ENCODE assay signal across 14 mouse cellular contexts in genomic region chr8:107543714-107544113, GRCm38 (mm10). TPM values are rescaled to one million over a fixed set of nuclear protein-coding genes. Genes with fewer than 3 reads are reported as not detected.
DNase-seq lines count a peak whose midpoint lies in the region; ATAC-seq and TF ChIP-seq lines count a peak whose summit lies in the region.
"Had no signal": no experiment of that assay in that cellular context is flagged by ENCODE, and none has a peak within 500 bp of the region (broad histone marks: within the 10 kb centered on the region; RNA-seq: fewer than 3 reads in every experiment).

No protein-coding gene starts in this region.

- no peak for TF ChIP-seq CTCF in MEL (IDR thresholded peaks at IDR 0.05 in 2 of 3, conservative IDR thresholded peaks at IDR 0.05 in 1 of 3; ENCODE audit: control insufficient read depth in 1 of 3, insufficient read depth in 1 of 3, low read depth in 2 of 3, low read length in 3 of 3, poor library complexity in 1 of 3, severe bottlenecking in 1 of 3)

- ATAC-seq in forebrain, embryonic 13.5 days, result no peak
- ATAC-seq in hindbrain, embryonic 12.5 days (ENCODE audit: low FRiP score), result no peak
- no peak for ATAC-seq in hindbrain, embryonic 14.5 days (ENCODE audit: low FRiP score)
- ATAC-seq in hindbrain, embryonic 13.5 days (ENCODE audit: low FRiP score), result no peak
- ATAC-seq: forebrain, embryonic 14.5 days; intestine, embryonic 16.5 days had no signal

- no peak for TF ChIP-seq EP300 in MEL (IDR thresholded peaks at IDR 0.05; ENCODE audit: low read depth in 1 of 2, low read length in 2 of 2)

- peaks cover 16% of the 10 kb centered on the region for H3K4me1 ChIP-seq in forebrain, embryonic 10.5 days
- peaks cover 6% of the 10 kb centered on the region for H3K4me1 ChIP-seq in forebrain, embryonic 13.5 days
- H3K4me1 ChIP-seq in hindbrain, embryonic 12.5 days, result peaks cover 8% of the 10 kb centered on the region; the same call in 1 of the 2 replicates
- H3K4me1 ChIP-seq in hindbrain, embryonic 14.5 days (replicated peaks; ENCODE audit: control insufficient read depth, insufficient read depth, low read length), result no peaks in the 10 kb centered on the region
- no peaks in the 10 kb centered on the region for H3K4me1 ChIP-seq in MEL (ENCODE audit: control insufficient read depth in 1 of 2, insufficient read depth in 2 of 2, low read length in 2 of 2)
- H3K4me1 ChIP-seq in hindbrain, embryonic 13.5 days (replicated peaks), result no peaks in the 10 kb centered on the region

- DNase-seq in forebrain, embryonic 10.5 days (ENCODE audit: extremely low spot score, low spot score), result no peak
- no peak for DNase-seq in hindbrain, embryonic 14.5 days (ENCODE audit: low spot score)
- peak; percentile 12 for DNase-seq in MEL (ENCODE audit: low read depth, low spot score)
- DNase-seq in adrenal gland, adult 18-20 months (ENCODE audit: low spot score in 2 of 2), result no peak
- DNase-seq in gastrocnemius, adult 18-20 months (ENCODE audit: low spot score), result no peak
- DNase-seq: cerebellum, adult 2 months; kidney, postnatal 14 days; lung, postnatal 36 days had no signal

- no peaks in the 10 kb centered on the region for H3K9me3 ChIP-seq in forebrain, embryonic 10.5 days
- no peaks in the 10 kb centered on the region for H3K9me3 ChIP-seq in forebrain, embryonic 13.5 days (replicated peaks)
- no peaks in the 10 kb centered on the region for H3K9me3 ChIP-seq in hindbrain, embryonic 12.5 days (replicated peaks)
- H3K9me3 ChIP-seq in hindbrain, embryonic 14.5 days (ENCODE audit: control insufficient read depth, low read length), result no peaks in the 10 kb centered on the region
- no peaks in the 10 kb centered on the region for H3K9me3 ChIP-seq in MEL (replicated peaks; ENCODE audit: insufficient read depth, low read length)
- H3K9me3 ChIP-seq in hindbrain, embryonic 13.5 days, result no peaks in the 10 kb centered on the region

- TF ChIP-seq POLR2A in MEL (IDR thresholded peaks at IDR 0.05; ENCODE audit: control insufficient read depth in 1 of 2, insufficient read depth in 1 of 2, low read depth in 1 of 2, low read length in 2 of 2, poor library complexity in 1 of 2), result no peak

- WGBS in forebrain, embryonic 10.5 days, result 92% methylated on average over 11 of the region's 11 CpGs
- WGBS in forebrain, embryonic 13.5 days, result 91% methylated on average over 11 of the region's 11 CpGs
- 85% methylated on average over 11 of the region's 11 CpGs for WGBS in hindbrain, embryonic 12.5 days
- WGBS in hindbrain, embryonic 14.5 days, result 92% methylated on average over 10 of the region's 11 CpGs
- WGBS in hindbrain, embryonic 13.5 days, result 95% methylated on average over 10 of the region's 11 CpGs

- TF ChIP-seq RAD21 in MEL (IDR thresholded peaks at IDR 0.05; ENCODE audit: low read depth, low read length), result no peak

- no peak overlapping the region for H3K4me3 ChIP-seq in forebrain, embryonic 10.5 days
- H3K4me3 ChIP-seq in forebrain, embryonic 13.5 days, result no peak overlapping the region
- H3K4me3 ChIP-seq in hindbrain, embryonic 12.5 days, result no peak overlapping the region
- H3K4me3 ChIP-seq in hindbrain, embryonic 14.5 days (replicated peaks; ENCODE audit: low read length), result no peak overlapping the region
- no peak overlapping the region for H3K4me3 ChIP-seq in MEL (ENCODE audit: control insufficient read depth in 1 of 2, insufficient read depth in 1 of 2, low read depth in 2 of 2, low read length in 2 of 2)
- H3K4me3 ChIP-seq in hindbrain, embryonic 13.5 days, result no peak overlapping the region

- H3K79me2 ChIP-seq in MEL (ENCODE audit: control insufficient read depth, insufficient read depth, low read length, poor library complexity), result no peaks in the 10 kb centered on the region

- no peak overlapping the region for H3K9ac ChIP-seq in forebrain, embryonic 13.5 days
- no peak overlapping the region for H3K9ac ChIP-seq in hindbrain, embryonic 12.5 days
- H3K9ac ChIP-seq in hindbrain, embryonic 14.5 days, result no peak overlapping the region
- H3K9ac ChIP-seq in MEL (ENCODE audit: control insufficient read depth, low read depth, low read length, poor library complexity, severe bottlenecking), result no peak overlapping the region
- no peak overlapping the region for H3K9ac ChIP-seq in hindbrain, embryonic 13.5 days

- H3K27me3 ChIP-seq in forebrain, embryonic 10.5 days (ENCODE audit: poor library complexity, severe bottlenecking), result no peaks in the 10 kb centered on the region
- H3K27me3 ChIP-seq in forebrain, embryonic 13.5 days, result no peaks in the 10 kb centered on the region
- H3K27me3 ChIP-seq in hindbrain, embryonic 12.5 days, result no peaks in the 10 kb centered on the region
- no peaks in the 10 kb centered on the region for H3K27me3 ChIP-seq in hindbrain, embryonic 14.5 days (ENCODE audit: control insufficient read depth, insufficient read depth, low read length)
- H3K27me3 ChIP-seq in MEL (ENCODE audit: control insufficient read depth in 1 of 2, insufficient read depth in 2 of 2, low read length in 2 of 2), result no peaks in the 10 kb centered on the region
- no peaks in the 10 kb centered on the region for H3K27me3 ChIP-seq in hindbrain, embryonic 13.5 days
- H3K27me3 ChIP-seq: CH12.LX had no signal

- no peak overlapping the region for H3K4me2 ChIP-seq in forebrain, embryonic 13.5 days
- no peak overlapping the region for H3K4me2 ChIP-seq in hindbrain, embryonic 12.5 days (replicated peaks)
- H3K4me2 ChIP-seq in hindbrain, embryonic 14.5 days (replicated peaks), result no peak overlapping the region
- H3K4me2 ChIP-seq in hindbrain, embryonic 13.5 days, result no peak overlapping the region

- H3K36me3 ChIP-seq in forebrain, embryonic 10.5 days (replicated peaks), result peaks cover 57% of the 10 kb centered on the region
- peaks cover 49% of the 10 kb centered on the region for H3K36me3 ChIP-seq in forebrain, embryonic 13.5 days (ENCODE audit: poor library complexity, severe bottlenecking)
- peaks cover 31% of the 10 kb centered on the region for H3K36me3 ChIP-seq in hindbrain, embryonic 12.5 days
- H3K36me3 ChIP-seq in hindbrain, embryonic 14.5 days (replicated peaks; ENCODE audit: control insufficient read depth, insufficient read depth), result peaks cover 42% of the 10 kb centered on the region
- H3K36me3 ChIP-seq in MEL (ENCODE audit: control insufficient read depth in 1 of 2, insufficient read depth in 2 of 2, low read length in 2 of 2), result no peaks in the 10 kb centered on the region; a peak in 2 of 4 replicates
- peaks cover 58% of the 10 kb centered on the region for H3K36me3 ChIP-seq in hindbrain, embryonic 13.5 days

- H3K27ac ChIP-seq in forebrain, embryonic 10.5 days, result peak overlapping the region; percentile 77; the same call in 1 of the 2 replicates
- H3K27ac ChIP-seq in forebrain, embryonic 13.5 days, result no peak overlapping the region
- H3K27ac ChIP-seq in hindbrain, embryonic 12.5 days, result peak overlapping the region; percentile 76
- H3K27ac ChIP-seq in hindbrain, embryonic 14.5 days, result no peak overlapping the region
- H3K27ac ChIP-seq in MEL (ENCODE audit: control insufficient read depth, low read depth, low read length), result no peak overlapping the region
- 0 out of 2 replicates have a peak overlapping the region, but pooled peaks have one; percentile 74 for H3K27ac ChIP-seq in hindbrain, embryonic 13.5 days

TF ChIP-seq in MEL, 35 proteins besides CTCF, POLR2A, EP300 and RAD21:
- TF ChIP-seq BHLHE40 (IDR thresholded peaks at IDR 0.05; ENCODE audit: borderline replicate concordance, low read depth, low read length) (no peak), NELFE (IDR thresholded peaks at IDR 0.05; ENCODE audit: low read depth, low read length) (no peak), ETS1 (IDR thresholded peaks at IDR 0.05; ENCODE audit: low read depth, low read length) (no peak), MAFK (IDR thresholded peaks at IDR 0.05; ENCODE audit: borderline replicate concordance, low read depth, low read length) (no peak), USF1 (IDR thresholded peaks at IDR 0.05; ENCODE audit: low read depth, low read length) (no peak), POLR2AphosphoS5 (IDR thresholded peaks at IDR 0.05; ENCODE audit: borderline replicate concordance, low read depth, low read length) (no peak), HCFC1 (IDR thresholded peaks at IDR 0.05; ENCODE audit: low read depth, low read length) (no peak), TBP (IDR thresholded peaks at IDR 0.05; ENCODE audit: low read depth, low read length) (no peak), E2F4 (IDR thresholded peaks at IDR 0.05; ENCODE audit: borderline replicate concordance, low read depth, low read length) (no peak), TCF12 (IDR thresholded peaks at IDR 0.05; ENCODE audit: low read depth, low read length) (no peak)

RNA-seq across cellular contexts. Expression of gene Psmd7, which starts 44.5 kb away (rescaled TPM):
- polyA plus RNA-seq in forebrain, embryonic 10.5 days (2016; fragmentation: Nextera tagmentation; extraction: Ambion mirVana), result 344 and 357 TPM in 2 replicates
- 268 and 274 TPM in 2 replicates for polyA plus RNA-seq in forebrain, embryonic 13.5 days (2015; fragmentation: Nextera tagmentation; extraction: Ambion mirVana)
- 291 and 295 TPM in 2 replicates for polyA plus RNA-seq in hindbrain, embryonic 12.5 days (2016; fragmentation: Nextera tagmentation; extraction: Ambion mirVana)
- 219 and 236 TPM in 2 replicates for polyA plus RNA-seq in hindbrain, embryonic 14.5 days (2014; fragmentation: Nextera tagmentation; extraction: Ambion mirVana)
- 200 and 205 TPM in 2 replicates for total RNA-seq in MEL (2012; rRNA removed)
- 100 to 1,000 TPM; 186 to 403 TPM for polyA plus RNA-seq in MEL (2012; ENCODE audit: insufficient read depth in 1 of 2, insufficient read length in 2 of 2, low read depth in 1 of 2, low replicate concordance in 2 of 2, missing spikeins in 1 of 2)
- polyA plus RNA-seq in hindbrain, embryonic 13.5 days (2015; fragmentation: Nextera tagmentation; extraction: Ambion mirVana), result 248 and 256 TPM in 2 replicates
- 100 to 1,000 TPM; 111 to 119 TPM for total RNA-seq in adrenal gland, adult 18-20 months (2021)
- 100 to 1,000 TPM; 151 to 163 TPM for total RNA-seq in gastrocnemius, adult 18-20 months (2021)

Comparison
In these comparisons a context has a peak if more than half of its experiments do, and no peak if none do; other contexts are left out.
1. H3K27ac ChIP-seq: peak in forebrain, embryonic 10.5 days (single experiment), hindbrain, embryonic 12.5 days (single experiment) and hindbrain, embryonic 13.5 days (single experiment); none in forebrain, embryonic 13.5 days (single experiment), hindbrain, embryonic 14.5 days (single experiment) and MEL (single experiment).